Mouse (Mus musculus): Measurements from ENCODE around the gene Hist1h4h.
"Not testable (repeated sequence)": the region's sequence is repeated elsewhere in the genome, so short reads cannot be mapped to it uniquely, and the experiment has no call there.

The Hist1h4h gene

GRCm38 (mm10) chr13:23534368-23535131, 3.7 kb downstream of the Hist1h4h start:
- DNase-seq (ENCODE audit: low read depth, low spot score) = peak; percentile 83

- peak; percentile 100 for DNase-seq (ENCODE audit: low read depth, low spot score)
Measured at GRCm38 (mm10) chr13:23535137-23536075, 4.6 kb downstream of the Hist1h4h start, which contains the start of gene Hist1h3g. TSS of gene Hist1h3g (plus strand) at chr13:23535422.

GRCm38 (mm10) chr13:23536076-23536822, 5.4 kb downstream of the Hist1h4h start:
- DNase-seq (ENCODE audit: low read depth, low spot score) = peak; percentile 73

- peak; percentile 17 for DNase-seq (ENCODE audit: low read depth, low spot score)
Measured at GRCm38 (mm10) chr13:23537006-23537710, 6.3 kb downstream of the Hist1h4h start.

- peak; percentile 11 for DNase-seq (ENCODE audit: low read depth, low spot score)
Measured at GRCm38 (mm10) chr13:23538249-23538648, 7.4 kb downstream of the Hist1h4h start.

GRCm38 (mm10) chr13:23539821-23540220, 9.0 kb downstream of the Hist1h4h start:
- DNase-seq (ENCODE audit: low read depth, low spot score) = not testable (repeated sequence)

- DNase-seq (ENCODE audit: low read depth, low spot score) = no peak
Measured at GRCm38 (mm10) chr13:23541497-23541896, 10.6 kb downstream of the Hist1h4h start.

- DNase-seq (ENCODE audit: low read depth, low spot score) = peak; percentile 61
Measured at GRCm38 (mm10) chr13:23542225-23542980, 11.6 kb downstream of the Hist1h4h start.

GRCm38 (mm10) chr13:23542999-23543607, 12.3 kb downstream of the Hist1h4h start, which contains the start of gene Hist1h2bh:
TSS of gene Hist1h2bh (minus strand) at chr13:23543392.
- peak; percentile 99 for DNase-seq (ENCODE audit: low read depth, low spot score)

- peak; percentile 97 for DNase-seq (ENCODE audit: low read depth, low spot score)
Measured at GRCm38 (mm10) chr13:23543965-23544786, 13.3 kb downstream of the Hist1h4h start, which contains the start of gene Hist1h3f. TSS of gene Hist1h3f (plus strand) at chr13:23544052.

- DNase-seq (ENCODE audit: low read depth, low spot score) = not testable (repeated sequence)
Measured at GRCm38 (mm10) chr13:23544787-23545120, 13.9 kb downstream of the Hist1h4h start.

- DNase-seq (ENCODE audit: low read depth, low spot score) = no peak
Measured at GRCm38 (mm10) chr13:23546694-23547093, 15.8 kb downstream of the Hist1h4h start.

- DNase-seq (ENCODE audit: low read depth, low spot score) = peak; percentile 80
Measured at GRCm38 (mm10) chr13:23550761-23551145, 19.9 kb downstream of the Hist1h4h start.

- DNase-seq (ENCODE audit: low read depth, low spot score) = peak; percentile 97
Measured at GRCm38 (mm10) chr13:23551146-23551834, 20.4 kb downstream of the Hist1h4h start, which contains the start of gene Hist1h4f. TSS of gene Hist1h4f (minus strand) at chr13:23551648.

GRCm38 (mm10) chr13:23551931-23552914, 21.4 kb downstream of the Hist1h4h start:
- peak; percentile 53 for DNase-seq (ENCODE audit: low read depth, low spot score)

GRCm38 (mm10) chr13:23552962-23553361, 22.1 kb downstream of the Hist1h4h start, which contains the start of gene Hist1h1d:
TSS of gene Hist1h1d (plus strand) at chr13:23553262.
- no peak for DNase-seq (ENCODE audit: low read depth, low spot score)

- DNase-seq (ENCODE audit: low read depth, low spot score) = no peak
Measured at GRCm38 (mm10) chr13:23554393-23554792, 23.5 kb downstream of the Hist1h4h start.

All from ES-CJ7 (cell line).